Mouse (Mus musculus) ES-E14 (cell line): ENCODE data around the gene Eif3i.

Source experiments
- HCFC1 ChIP-seq: IDR thresholded peaks from 2 replicates; pipeline ENCODE4 v1.6.1; 2012; ENCODE audit warnings: low read length, inconsistent platforms, borderline replicate concordance; ENCODE audit not compliant: insufficient read depth
- MAFK ChIP-seq: IDR thresholded peaks from 2 replicates; pipeline ENCODE4 v1.6.1; 2014; ENCODE audit warnings: mild to moderate bottlenecking, low read depth, low read length, inconsistent platforms; ENCODE audit not compliant: insufficient read depth
- ZC3H11A ChIP-seq: IDR thresholded peaks from 2 replicates; pipeline ENCODE4 v1.6.1; 2012; ENCODE audit warnings: low read depth, mild to moderate bottlenecking, inconsistent platforms, low read length, borderline replicate concordance
- ZNF384 ChIP-seq: IDR thresholded peaks from 2 replicates; pipeline ENCODE4 v1.6.1; 2012; ENCODE audit warnings: low read depth, low read length, inconsistent platforms

GRCm38 (mm10) chr4:129645204-129645603, 44.8 kb upstream of the Eif3i start:
- TF ChIP-seq HCFC1, result no peak
- TF ChIP-seq ZNF384, result no peak
- no peak for TF ChIP-seq MAFK
- TF ChIP-seq ZC3H11A, result no peak
